Comparison of ENCODE assay signal across 9 mouse cellular contexts in the genomic region with DNA sequence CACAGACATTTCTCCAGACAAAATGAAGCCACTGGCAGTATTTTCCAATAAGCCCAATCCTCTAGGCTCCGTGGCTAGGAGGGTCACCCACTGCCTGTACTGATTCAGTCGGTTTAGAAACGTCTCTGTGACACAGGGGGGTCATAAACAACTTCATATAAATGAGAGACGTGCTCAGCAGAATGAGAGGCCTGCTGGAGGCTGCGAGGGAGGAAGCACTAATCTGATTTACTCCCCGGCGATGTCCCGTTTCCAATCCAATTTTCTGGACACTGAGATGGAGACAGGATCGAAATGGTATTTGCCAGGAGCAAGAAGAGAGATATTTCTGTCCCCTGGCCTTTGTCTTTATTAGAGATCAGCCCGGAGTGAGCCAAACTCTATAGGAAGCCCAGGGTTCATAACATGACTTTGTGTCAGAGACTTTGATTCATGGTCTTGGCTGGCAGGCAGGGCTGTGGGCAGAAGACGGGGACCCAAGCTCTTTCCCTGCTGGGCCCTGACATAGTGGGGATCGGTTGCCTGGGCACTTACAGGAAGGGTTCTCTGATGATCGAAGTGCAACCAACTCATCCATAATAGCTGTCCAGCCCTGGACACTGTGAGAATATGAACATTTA.
DNase-seq lines count a peak whose midpoint lies in the region; ATAC-seq and TF ChIP-seq lines count a peak whose summit lies in the region.
"Had no signal": no experiment of that assay in that cellular context is flagged by ENCODE, and none has a peak within 500 bp of the region (broad histone marks: within the 10 kb centered on the region; RNA-seq: fewer than 3 reads in every experiment).

No protein-coding gene starts in this region.

- dilution Hi-C loops in CH12.LX (cut with MboI; ENCODE audit: extremely low pct_ligation_motif_present, extremely low pct_unique_long_range_greater_than_20kb, low sequenced_read_pairs): no loop called here

- peak; percentile 81 for DNase-seq in heart, adult 11 months
- DNase-seq in heart, adult 9 months (ENCODE audit: low spot score in 2 of 2): no peak
- DNase-seq in left cerebral cortex, adult 2 months (ENCODE audit: extremely low spot score in 1 of 2, low spot score in 2 of 2): no peak
- no peak for DNase-seq in left cerebral cortex, postnatal 14 days (ENCODE audit: low spot score in 2 of 2)
- no peak for DNase-seq in CH12.LX (ENCODE audit: extremely low read depth)
- no peak for DNase-seq in T-cell, adult 2 months (ENCODE audit: low spot score)
- DNase-seq in layer of hippocampus, adult 9-10 months (ENCODE audit: low spot score): no peak
- DNase-seq: gastrocnemius, postnatal 10 days had no signal

- no peak for TF ChIP-seq RAD21 in CH12.LX (IDR thresholded peaks at IDR 0.05; ENCODE audit: low read depth, low read length)

- H3K27me3 ChIP-seq in CH12.LX (replicated peaks): no peaks in the 10 kb centered on the region
- no peaks in the 10 kb centered on the region for H3K27me3 ChIP-seq in hindbrain, embryonic 12.5 days

- TF ChIP-seq POLR2A in CH12.LX (IDR thresholded peaks at IDR 0.05; ENCODE audit: low read depth, low read length): no peak; the same call in 1 of the 2 replicates

- H3K9me3 ChIP-seq in CH12.LX (replicated peaks; ENCODE audit: low read length): no peaks in the 10 kb centered on the region
- H3K9me3 ChIP-seq in hindbrain, embryonic 12.5 days (replicated peaks): no peaks in the 10 kb centered on the region

- TF ChIP-seq EP300 in CH12.LX (IDR thresholded peaks at IDR 0.05; ENCODE audit: low read length): no peak

- in situ Hi-C loops in CH12.LX (cut with MboI; ENCODE audit: low pct_ligation_motif_present, low pct_unique_long_range_greater_than_20kb, low sequenced_read_pairs): loop anchor here (25.0 kb wide), 1 partner anchor 361 kb away; no protein-coding TSS in a partner anchor

- intact Hi-C loops in left cerebral cortex, adult 2 months (cut with DNase I): loop anchor here (5.0 kb wide), 2 partner anchors 71 to 86 kb away; no protein-coding TSS in a partner anchor
- intact Hi-C loops in left cerebral cortex, postnatal 14 days (cut with DNase I): loop anchor here (5.0 kb wide), 1 partner anchor 119 kb away; a partner anchor contains a TSS

- peak overlapping the region; percentile 67; the same call in 1 of the 2 replicates for H3K27ac ChIP-seq in left cerebral cortex, adult 2 months
- H3K27ac ChIP-seq in CH12.LX (ENCODE audit: insufficient read depth, low read depth): peak overlapping the region; percentile 90
- peak overlapping the region; percentile 37; the same call in 1 of the 2 replicates for H3K27ac ChIP-seq in hindbrain, embryonic 12.5 days

- TF ChIP-seq CTCF in left cerebral cortex, adult 2 months (IDR thresholded peaks at IDR 0.05): no peak
- TF ChIP-seq CTCF in CH12.LX (conservative IDR thresholded peaks at IDR 0.05 in 1 of 2, IDR thresholded peaks at IDR 0.05 in 1 of 2; ENCODE audit: low read depth in 2 of 2, low read length in 2 of 2): no peak

- peaks cover 0 to 49% of the 10 kb centered on the region in 2 experiments for H3K36me3 ChIP-seq in CH12.LX (replicated peaks in 1 of 2; ENCODE audit: control insufficient read depth in 1 of 2, insufficient read depth in 1 of 2, low read length in 1 of 2)
- no peaks in the 10 kb centered on the region for H3K36me3 ChIP-seq in hindbrain, embryonic 12.5 days

- no peak for ATAC-seq in hindbrain, embryonic 12.5 days (ENCODE audit: low FRiP score)

- H3K4me1 ChIP-seq in CH12.LX (ENCODE audit: control insufficient read depth in 1 of 2, insufficient read depth in 2 of 2): peaks cover 21 to 94% of the 10 kb centered on the region in 2 experiments
- peaks cover 17% of the 10 kb centered on the region for H3K4me1 ChIP-seq in hindbrain, embryonic 12.5 days

- peak overlapping the region; percentile 75 for H3K4me2 ChIP-seq in CH12.LX (ENCODE audit: insufficient read depth, low read depth, poor library complexity, severe bottlenecking)
- H3K4me2 ChIP-seq in hindbrain, embryonic 12.5 days (replicated peaks): no peak overlapping the region

- peaks cover 16% of the 10 kb centered on the region; the same call in 1 of the 2 replicates for H3K79me2 ChIP-seq in CH12.LX (replicated peaks; ENCODE audit: control insufficient read depth, extremely low read depth, insufficient read depth, poor library complexity, severe bottlenecking)

- H3K4me3 ChIP-seq in left cerebral cortex, adult 2 months: no peak overlapping the region
- peak overlapping the region; percentile 10 to 42 (median 36) for H3K4me3 ChIP-seq in CH12.LX (replicated peaks in 1 of 3; ENCODE audit: low read depth in 2 of 3, low read length in 2 of 3, poor library complexity in 1 of 3)
- H3K4me3 ChIP-seq in hindbrain, embryonic 12.5 days: no peak overlapping the region

- peak overlapping the region; percentile 69 for H3K9ac ChIP-seq in CH12.LX (ENCODE audit: insufficient read depth, low read depth)
- no peak overlapping the region for H3K9ac ChIP-seq in hindbrain, embryonic 12.5 days

- WGBS in hindbrain, embryonic 12.5 days: 61% methylated on average over 13 of the region's 13 CpGs

TF ChIP-seq in CH12.LX, 34 proteins besides CTCF, POLR2A, EP300 and RAD21:
- TF ChIP-seq ETS1 (conservative IDR thresholded peaks at IDR 0.05; ENCODE audit: low read depth, low read length): no peak
- TF ChIP-seq ZC3H11A (IDR thresholded peaks at IDR 0.05; ENCODE audit: low read depth, low read length): no peak
- TF ChIP-seq RCOR1 (conservative IDR thresholded peaks at IDR 0.05; ENCODE audit: low read depth, low read length): peak; percentile 46; the same call in 1 of the 2 replicates
- TF ChIP-seq UBTF (IDR thresholded peaks at IDR 0.05; ENCODE audit: low read depth, low read length): no peak
- no peak for TF ChIP-seq KAT2A (IDR thresholded peaks at IDR 0.05; ENCODE audit: insufficient replicate concordance, low read length)
- peak; percentile 92 for TF ChIP-seq CHD1 (IDR thresholded peaks at IDR 0.05; ENCODE audit: low read depth, low read length)
- TF ChIP-seq MXI1 (IDR thresholded peaks at IDR 0.05; ENCODE audit: low read depth, low read length): peak; percentile 19; the same call in 1 of the 2 replicates
- TF ChIP-seq ZNF384 (IDR thresholded peaks at IDR 0.05; ENCODE audit: low read depth, low read length): 0 out of 2 replicates have a peak, but pooled peaks have one; percentile 2

Comparison
In these comparisons a context has a peak if more than half of its experiments do, and no peak if none do; other contexts are left out.
1. H3K27ac ChIP-seq: peak in every context shown above with its lines; median percentile 90 in CH12.LX; 67 in left cerebral cortex, adult 2 months; 37 in hindbrain, embryonic 12.5 days.
2. H3K4me3 ChIP-seq: peak in CH12.LX (3 of 3); none in left cerebral cortex, adult 2 months (single experiment) and hindbrain, embryonic 12.5 days (single experiment).